Mouse (Mus musculus) G1E (cell line): ENCODE data around the gene Relt. TPM values are rescaled to one million over a fixed set of nuclear protein-coding genes. Genes with fewer than 3 reads are reported as not detected.

Experiments
- ATAC-seq: 2 replicates; pipeline ENCODE4 v1.8.0; 2016; ENCODE audit warnings: mild to moderate bottlenecking; ENCODE audit not compliant: insufficient number of reproducible peaks, poor library complexity, low FRiP score, severe bottlenecking; ENCODE audit errors: extremely low read depth
- DNase-seq: peaks from one replicate; pipeline ENCODE4 v3.0.0; 2012; ENCODE audit warnings: low spot score
- H3K27me3 ChIP-seq: 2 replicates; pipeline ENCODE4 v1.6.1; 2012; ENCODE audit warnings: mild to moderate bottlenecking, low read length, inconsistent platforms; ENCODE audit not compliant: insufficient read depth
- H3K36me3 ChIP-seq: replicated peaks from 2 replicates; pipeline ENCODE3; 2012; ENCODE audit warnings: mild to moderate bottlenecking, inconsistent platforms
- H3K4me1 ChIP-seq: 2 replicates; pipeline ENCODE4 v1.6.1; 2012; ENCODE audit warnings: low read depth, low read length, inconsistent platforms, mixed read lengths; ENCODE audit not compliant: insufficient read depth
- H3K4me3 ChIP-seq: 2 replicates; pipeline ENCODE4 v1.5.1; 2012; ENCODE audit warnings: low read depth, mild to moderate bottlenecking, inconsistent platforms, low read length, moderate library complexity, mixed read lengths
- H3K9me3 ChIP-seq: replicated peaks from 2 replicates; pipeline ENCODE4 v1.6.1; 2012; ENCODE audit warnings: inconsistent platforms
- CTCF ChIP-seq: IDR thresholded peaks from 2 replicates; pipeline ENCODE4 v1.5.1; 2012; ENCODE audit warnings: low read depth, low read length, inconsistent platforms, mixed read lengths
- GATA1 ChIP-seq: IDR thresholded peaks from 2 replicates; pipeline ENCODE4 v1.6.1; 2012; ENCODE audit warnings: borderline replicate concordance, low read length, inconsistent platforms, mixed read lengths
- GATA2 ChIP-seq: IDR thresholded peaks from 2 replicates; pipeline ENCODE4 v1.6.1; 2012; ENCODE audit warnings: low read depth, low read length, inconsistent platforms, borderline replicate concordance
- POLR2AphosphoS5 ChIP-seq: IDR thresholded peaks from 2 replicates; pipeline ENCODE4 v1.6.1; 2012; ENCODE audit warnings: low read depth, low read length, inconsistent platforms; ENCODE audit not compliant: insufficient replicate concordance
- TAL1 ChIP-seq: conservative IDR thresholded peaks from 2 replicates; pipeline ENCODE4 v1.6.1; 2012; ENCODE audit warnings: low read depth, low read length, inconsistent platforms, mixed read lengths
- polyA plus RNA-seq: library from polyadenylated mRNA; stranded (reverse); fragments of >175 nt; gene quantifications from 2 replicates; pipeline ENCODE4 v1.2.3, GENCODE M21; 2012
- total RNA-seq, 2 experiments: library from RNA; stranded (forward) in 1 of 2; stranded (reverse) in 1 of 2; fragments of 200-1000 nt in 1 of 2; fragments of >200 nt in 1 of 2; fragmentation: Nextera tagmentation in 1 of 2; gene quantifications; 2 replicates each; pipeline ENCODE4 v1.2.3; 2014 to 2017

The Relt gene
- total and polyA plus RNA-seq, 3 experiments = 15.4 to 75.9 (median 25.5) TPM

DNA sequence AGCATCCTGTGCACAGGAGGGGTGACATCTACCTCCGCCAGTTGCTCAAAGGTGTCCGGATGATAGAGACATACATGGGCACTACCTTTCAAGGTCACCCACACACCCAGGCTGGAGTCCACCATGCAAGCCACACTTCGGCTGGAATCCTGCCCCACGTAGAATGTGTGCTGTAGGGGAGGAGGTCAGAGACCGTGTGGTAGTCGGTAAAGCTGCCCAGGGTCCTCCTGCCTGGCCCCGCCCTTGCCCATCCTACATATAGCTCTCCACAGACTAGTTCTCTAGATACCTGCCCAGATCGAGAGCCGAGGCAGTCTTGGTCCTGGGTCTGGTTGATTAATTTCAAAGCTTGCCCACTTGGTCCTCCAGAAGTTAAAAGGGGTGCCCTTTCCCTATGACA lies 13.5 kb upstream of the Relt start:
- ATAC-seq (no peak), DNase-seq (no peak)
- H3K36me3 ChIP-seq = no peaks in the 10 kb centered on the region
- peaks cover 55% of the 10 kb centered on the region for H3K27me3 ChIP-seq
- peaks cover 8% of the 10 kb centered on the region for H3K4me1 ChIP-seq
- H3K4me3 ChIP-seq = no peak overlapping the region
- no peaks in the 10 kb centered on the region for H3K9me3 ChIP-seq
- no peak for TF ChIP-seq TAL1
- no peak for TF ChIP-seq CTCF
- no peak for TF ChIP-seq POLR2AphosphoS5
- TF ChIP-seq GATA1 = no peak
- TF ChIP-seq GATA2 = no peak

GRCm38 (mm10) chr7:100876293-100876692 lies 13.0 kb upstream of the Relt start:
- Histone ChIP-seq H3K9me3 (no peaks in the 10 kb centered on the region), H3K36me3 (no peaks in the 10 kb centered on the region), H3K27me3 (peaks cover 57% of the 10 kb centered on the region), H3K4me3 (no peak overlapping the region), H3K4me1 (peaks cover 8% of the 10 kb centered on the region)
- TF ChIP-seq CTCF (no peak), GATA2 (no peak), POLR2AphosphoS5 (no peak), TAL1 (no peak), GATA1 (no peak)
- ATAC-seq = no peak
- no peak for DNase-seq

- ATAC-seq (no peak), DNase-seq (no peak)
- Histone ChIP-seq H3K4me3 (no peak overlapping the region), H3K9me3 (no peaks in the 10 kb centered on the region), H3K27me3 (peaks cover 57% of the 10 kb centered on the region), H3K36me3 (no peaks in the 10 kb centered on the region), H3K4me1 (peaks cover 8% of the 10 kb centered on the region)
- TF ChIP-seq GATA2 (no peak), GATA1 (no peak), POLR2AphosphoS5 (no peak), CTCF (no peak), TAL1 (no peak)
Measured at GRCm38 (mm10) chr7:100875822-100876221, 12.6 kb upstream of the Relt start.

DNA sequence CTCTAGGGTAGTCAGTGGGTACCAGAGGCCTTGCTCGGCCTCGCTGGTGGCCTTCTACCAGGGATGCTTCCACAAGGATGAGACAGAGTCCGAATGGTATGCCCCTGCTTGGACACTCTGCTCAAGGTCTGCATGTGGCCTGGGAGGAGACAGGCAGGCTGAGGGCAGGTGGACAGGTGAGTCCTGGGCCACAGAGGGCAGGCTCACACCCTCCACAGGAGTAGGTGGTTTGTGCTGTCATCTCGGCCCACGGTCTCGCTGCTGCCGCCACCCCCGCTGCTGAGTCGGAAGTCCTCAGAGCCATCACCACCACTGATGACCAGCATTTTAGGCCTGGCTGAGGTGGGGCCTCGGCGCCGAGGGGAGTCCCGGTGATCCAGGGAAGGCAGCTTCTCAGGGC lies 10.0 kb upstream of the Relt start:
- no peaks in the 10 kb centered on the region for H3K9me3 ChIP-seq
- ATAC-seq (no peak), DNase-seq (no peak)
- H3K27me3 ChIP-seq = peaks cover 50% of the 10 kb centered on the region
- no peak overlapping the region for H3K4me3 ChIP-seq
- no peaks in the 10 kb centered on the region for H3K36me3 ChIP-seq
- no peak for TF ChIP-seq POLR2AphosphoS5
- no peak for TF ChIP-seq CTCF
- no peak for TF ChIP-seq GATA2
- no peak for TF ChIP-seq TAL1
- TF ChIP-seq GATA1 = no peak
- H3K4me1 ChIP-seq = peaks cover 5% of the 10 kb centered on the region

DNA sequence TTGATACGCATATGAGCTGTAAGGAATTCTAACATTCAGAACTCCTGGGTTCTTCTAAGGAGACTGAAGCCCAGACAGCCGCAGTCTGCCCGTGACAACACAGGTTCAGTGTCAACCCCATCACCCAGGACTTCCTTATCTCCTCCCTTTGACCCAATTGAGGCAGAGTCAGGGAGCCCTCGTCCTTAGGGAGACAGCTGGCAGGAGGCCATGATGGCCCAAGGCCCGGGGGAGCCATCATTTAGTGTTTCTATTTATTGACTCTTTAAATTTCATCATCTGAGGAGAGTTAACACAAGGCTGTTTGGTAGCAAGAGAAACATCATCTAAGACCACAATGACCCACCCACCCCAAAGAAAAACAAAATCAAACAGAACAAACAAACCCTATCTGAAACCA lies 8.6 kb upstream of the Relt start:
- Histone ChIP-seq H3K4me1 (peaks cover 13% of the 10 kb centered on the region), H3K36me3 (no peaks in the 10 kb centered on the region), H3K27me3 (peaks cover 42% of the 10 kb centered on the region), H3K9me3 (no peaks in the 10 kb centered on the region), H3K4me3 (no peak overlapping the region)
- no peak for ATAC-seq
- TF ChIP-seq CTCF (no peak), GATA2 (no peak)
- DNase-seq = no peak

- peaks cover 37% of the 10 kb centered on the region for H3K27me3 ChIP-seq
- H3K9me3 ChIP-seq = no peaks in the 10 kb centered on the region
- no peak for ATAC-seq
- no peak overlapping the region for H3K4me3 ChIP-seq
- H3K4me1 ChIP-seq = peaks cover 16% of the 10 kb centered on the region
- TF ChIP-seq POLR2AphosphoS5 = no peak
- TF ChIP-seq GATA1 = no peak
- TF ChIP-seq GATA2 = no peak
- TF ChIP-seq CTCF = no peak
- TF ChIP-seq TAL1 = no peak
- H3K36me3 ChIP-seq = no peaks in the 10 kb centered on the region
- DNase-seq = no peak
Measured at GRCm38 (mm10) chr7:100871355-100871754, 8.1 kb upstream of the Relt start.
